Mouse (Mus musculus) hindbrain, embryonic 12.5 days (tissue): Measurements from ENCODE around the gene Ddb2. TPM values are rescaled to one million over a fixed set of nuclear protein-coding genes. Genes with fewer than 3 reads are reported as not detected.

Experiments used
- ATAC-seq: fragments of 200-750 bp; cut with Nextera tagmentation; 2 replicates; pipeline ENCODE4 v1.8.0; 2017; ENCODE audit warnings: moderate TSS enrichment; ENCODE audit not compliant: low FRiP score
- H3K27ac ChIP-seq: fragments of 300-500 bp; sonication (generic); 2 replicates; pipeline ENCODE4 v1.5.1; 2016; ENCODE audit warnings: mild to moderate bottlenecking
- H3K27me3 ChIP-seq: fragments of 300-500 bp; sonication (generic); 2 replicates; pipeline ENCODE4 v1.6.1; 2016; ENCODE audit warnings: mild to moderate bottlenecking
- H3K36me3 ChIP-seq: fragments of 300-500 bp; sonication (generic); 2 replicates; pipeline ENCODE4 v1.6.1; 2016; ENCODE audit warnings: mild to moderate bottlenecking
- H3K4me1 ChIP-seq: fragments of 300-500 bp; sonication (generic); 2 replicates; pipeline ENCODE4 v1.6.1; 2016
- H3K4me2 ChIP-seq: fragments of 300-500 bp; sonication (generic); replicated peaks from 2 replicates; pipeline ENCODE4 v1.6.1; 2016; ENCODE audit warnings: mild to moderate bottlenecking
- H3K4me3 ChIP-seq: fragments of 300-500 bp; sonication (generic); 2 replicates; pipeline ENCODE4 v1.5.1; 2016; ENCODE audit warnings: mild to moderate bottlenecking
- H3K9ac ChIP-seq: fragments of 300-500 bp; sonication (generic); 2 replicates; pipeline ENCODE4 v1.6.1; 2016; ENCODE audit warnings: mild to moderate bottlenecking, moderate library complexity
- H3K9me3 ChIP-seq: fragments of 300-500 bp; sonication (generic); replicated peaks from 2 replicates; pipeline ENCODE4 v1.6.1; 2016; ENCODE audit warnings: mild to moderate bottlenecking
- WGBS: fragments of 180-500 bp; shearing (Covaris S2); methylation state at CpG from one replicate; pipeline ENCODE4 v1.1.7; 2016; 5-methylcytosine and 5-hydroxymethylcytosine counted together
- polyA plus RNA-seq: library from polyadenylated mRNA; unstranded; fragments of >200 nt; fragmentation: Nextera tagmentation; extraction: Ambion mirVana; gene quantifications from 2 replicates; pipeline ENCODE4 v1.2.1, GENCODE M21; 2016

The Ddb2 gene
- polyA plus RNA-seq, 1 experiment from 2014 or later = 13.4 TPM

DNA sequence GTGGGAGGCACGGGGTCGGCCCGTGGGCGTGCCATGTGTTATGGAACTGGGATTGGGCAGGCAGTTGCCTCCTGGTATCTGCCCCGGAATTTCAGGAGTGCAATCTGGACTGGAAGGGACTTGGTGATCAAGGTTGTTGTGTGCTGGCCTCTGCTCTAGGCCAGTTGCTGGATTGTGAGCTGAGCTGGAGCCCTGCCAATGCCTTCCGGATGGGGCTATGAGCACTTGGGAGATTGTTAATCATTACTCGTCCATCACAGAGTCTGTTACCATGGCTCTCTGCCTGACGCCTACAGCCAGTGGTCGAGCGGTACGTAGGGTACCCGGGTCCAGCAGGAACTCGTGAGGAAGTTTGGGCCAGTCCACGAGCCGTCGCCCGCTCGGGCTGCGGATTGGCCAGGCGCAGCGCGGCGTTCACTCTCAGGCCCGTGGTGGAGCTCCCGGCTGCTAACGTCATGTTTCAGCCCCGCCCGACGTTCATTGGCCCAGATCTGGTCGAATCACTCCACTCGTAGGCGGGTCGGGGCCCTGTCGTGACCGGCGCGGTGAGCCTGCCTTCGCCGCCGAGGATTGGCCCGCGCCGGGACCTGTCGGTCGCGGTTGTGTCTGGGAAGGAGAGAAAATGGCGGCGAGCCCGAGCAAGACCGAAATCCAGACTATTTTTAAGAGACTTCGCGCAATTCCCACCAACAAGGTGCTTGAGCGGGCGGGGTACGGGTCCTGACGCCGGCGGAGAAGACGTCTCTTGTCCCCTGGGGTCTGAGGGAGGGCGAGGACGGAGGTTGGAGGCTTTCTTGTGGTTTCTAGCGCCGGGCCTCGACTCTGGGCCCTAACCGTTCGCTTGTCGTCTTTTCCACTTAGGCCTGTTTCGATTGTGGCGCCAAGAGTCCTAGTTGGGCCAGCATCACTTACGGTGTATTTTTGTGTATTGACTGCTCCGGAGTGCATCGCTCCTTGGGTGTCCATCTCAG, 28.2 kb upstream of the Ddb2 start, which contains the start of gene Arfgap2:
TSS of gene Arfgap2 (plus strand) at position 264 of the 971 bp plus-strand sequence.
- H3K9ac ChIP-seq = peak within 1 kb of the TSS; percentile 85
- WGBS = 2% methylated on average over 72 of the region's 72 CpGs
- H3K4me2 ChIP-seq = peak within 1 kb of the TSS; percentile 89
- H3K9me3 ChIP-seq = no peaks in the 10 kb centered on the region
- peaks cover 17% of the 10 kb centered on the region for H3K4me1 ChIP-seq
- peak; percentile 99 for ATAC-seq
- no peaks in the 10 kb centered on the region for H3K27me3 ChIP-seq
- peak within 1 kb of the TSS; percentile 83 for H3K4me3 ChIP-seq
- H3K36me3 ChIP-seq = peaks cover 30% of the 10 kb centered on the region
- H3K27ac ChIP-seq = peak within 1 kb of the TSS; percentile 97

DNA sequence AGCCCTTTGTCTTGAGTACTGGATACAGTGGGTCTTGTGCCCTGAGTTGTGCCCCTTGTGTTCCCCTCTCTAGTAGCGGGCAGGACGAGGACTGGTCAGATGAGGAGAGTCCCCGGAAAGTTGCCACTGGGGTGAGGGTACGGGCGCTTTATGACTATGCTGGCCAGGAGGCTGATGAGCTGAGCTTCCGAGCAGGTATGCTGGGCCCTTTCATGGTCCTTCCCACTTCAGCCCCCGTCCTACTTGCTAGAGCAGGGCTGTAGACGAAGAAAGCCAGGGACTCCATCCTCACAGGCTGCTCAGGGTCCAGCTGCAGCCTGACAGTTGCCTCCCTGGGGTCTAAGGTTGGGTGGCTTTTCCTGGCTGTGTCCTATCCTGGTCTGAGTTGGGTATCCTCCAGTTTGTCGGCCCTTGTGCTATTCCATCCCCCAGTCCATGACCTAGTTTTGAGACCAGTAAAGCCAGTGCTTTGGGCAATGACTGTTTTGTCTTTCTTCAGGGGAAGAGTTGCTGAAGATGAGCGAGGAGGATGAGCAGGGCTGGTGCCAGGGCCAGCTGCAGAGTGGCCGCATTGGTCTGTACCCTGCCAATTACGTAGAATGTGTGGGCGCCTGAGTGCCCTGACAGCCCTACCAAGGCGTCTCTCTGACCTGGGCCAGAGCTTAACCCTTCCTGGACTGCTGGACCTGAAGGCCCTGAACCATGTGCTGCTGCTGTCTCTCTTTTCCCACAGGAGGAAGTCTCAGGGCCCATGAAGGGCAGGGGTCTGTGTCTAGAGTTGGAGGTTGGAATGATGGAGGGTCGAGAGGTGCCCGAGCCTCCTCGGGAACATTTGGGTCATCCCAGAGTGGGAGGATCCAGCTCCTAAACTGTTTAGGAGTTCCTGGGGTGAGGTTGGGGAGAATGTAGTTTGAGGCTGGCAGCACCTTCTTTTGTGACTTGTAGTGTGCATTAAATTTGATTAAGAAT, 27.2 kb upstream of the Ddb2 start:
- Histone ChIP-seq H3K36me3 (peaks cover 20% of the 10 kb centered on the region), H3K4me1 (peaks cover 17% of the 10 kb centered on the region), H3K27me3 (no peaks in the 10 kb centered on the region), H3K9ac (peak overlapping the region; percentile 68), H3K27ac (peak overlapping the region; percentile 97), H3K4me3 (peak overlapping the region; percentile 83), H3K4me2 (peak overlapping the region; percentile 89), H3K9me3 (no peaks in the 10 kb centered on the region)
- peak; percentile 13 for ATAC-seq
- 90% methylated on average over 17 of the region's 17 CpGs for WGBS

DNA sequence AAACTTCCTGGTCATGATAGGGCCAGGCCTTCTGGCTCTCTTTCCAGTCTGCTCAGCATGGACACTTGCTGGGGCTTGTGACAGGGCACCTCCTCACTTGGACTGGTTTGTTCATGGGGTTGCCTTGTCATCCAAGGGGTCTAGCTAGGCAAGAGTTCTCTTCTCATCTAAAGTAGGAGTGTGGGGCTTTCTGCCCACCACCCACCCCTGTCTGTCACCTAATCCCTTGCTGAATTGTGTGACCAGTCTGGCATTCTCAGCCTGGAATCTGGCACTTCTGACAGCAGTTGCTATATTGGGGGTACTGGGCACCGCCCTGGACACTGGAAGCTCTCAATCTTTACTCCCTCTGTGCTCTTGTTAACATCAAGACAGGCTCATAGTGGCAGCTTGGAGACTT, 22.7 kb upstream of the Ddb2 start:
- Histone ChIP-seq H3K36me3 (no peaks in the 10 kb centered on the region), H3K27me3 (peaks cover 19% of the 10 kb centered on the region), H3K4me1 (peaks cover 45% of the 10 kb centered on the region), H3K9ac (no peak overlapping the region), H3K4me2 (no peak overlapping the region), H3K27ac (no peak overlapping the region), H3K9me3 (no peaks in the 10 kb centered on the region), H3K4me3 (no peak overlapping the region)
- WGBS = 90% methylated on average over 1 of the region's 1 CpGs
- no peak for ATAC-seq

DNA sequence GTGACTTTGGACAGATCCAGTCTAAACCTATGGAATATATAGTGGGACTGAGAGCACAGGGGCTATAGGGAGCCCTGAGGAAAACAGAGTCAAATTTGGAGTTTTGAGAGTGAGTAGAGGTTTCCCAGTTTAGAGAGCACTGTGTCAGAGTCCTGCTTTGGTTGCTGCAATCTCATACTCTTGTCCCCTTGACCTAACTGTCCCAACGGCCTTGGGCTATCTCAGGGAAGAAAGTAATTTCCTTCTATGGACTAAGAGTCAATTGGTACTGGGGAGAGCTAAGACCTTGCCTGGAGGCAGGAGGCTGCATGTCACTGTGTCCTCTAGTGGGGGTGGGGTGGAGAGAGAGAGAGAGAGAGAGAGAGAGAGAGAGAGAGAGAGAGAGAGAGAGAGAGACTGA, 22.0 kb upstream of the Ddb2 start:
- no peaks in the 10 kb centered on the region for H3K9me3 ChIP-seq
- WGBS = 81% methylated on average over 1 of the region's 1 CpGs
- no peak overlapping the region for H3K4me3 ChIP-seq
- H3K27me3 ChIP-seq = peaks cover 25% of the 10 kb centered on the region
- no peak overlapping the region for H3K9ac ChIP-seq
- H3K36me3 ChIP-seq = no peaks in the 10 kb centered on the region
- no peak for ATAC-seq
- H3K4me2 ChIP-seq = no peak overlapping the region
- peaks cover 39% of the 10 kb centered on the region for H3K4me1 ChIP-seq
- H3K27ac ChIP-seq = no peak overlapping the region

DNA sequence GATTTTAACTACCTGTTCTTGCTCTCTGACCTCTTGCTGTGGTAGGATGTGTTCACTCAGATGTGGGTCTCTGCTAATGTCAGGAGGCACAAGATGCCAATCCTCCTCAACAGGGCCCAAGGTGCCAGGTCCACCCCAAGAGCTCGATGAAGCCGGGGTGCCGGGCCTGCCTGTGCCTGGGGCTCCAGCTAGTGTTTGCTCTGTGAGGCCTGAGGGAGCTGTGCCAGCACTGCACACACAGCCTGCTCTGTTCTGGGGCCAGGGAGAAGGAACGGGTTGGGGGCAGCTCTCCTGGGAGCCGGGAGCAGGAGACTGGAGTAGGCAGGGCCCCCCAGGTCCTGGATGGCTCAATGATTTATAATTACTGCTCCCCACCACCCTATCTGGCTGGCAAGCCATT, 21.3 kb upstream of the Ddb2 start:
- H3K9ac ChIP-seq = peak overlapping the region; percentile 67; the same call in 1 of the 2 replicates
- peaks cover 39% of the 10 kb centered on the region for H3K4me1 ChIP-seq
- ATAC-seq = no peak

DNA sequence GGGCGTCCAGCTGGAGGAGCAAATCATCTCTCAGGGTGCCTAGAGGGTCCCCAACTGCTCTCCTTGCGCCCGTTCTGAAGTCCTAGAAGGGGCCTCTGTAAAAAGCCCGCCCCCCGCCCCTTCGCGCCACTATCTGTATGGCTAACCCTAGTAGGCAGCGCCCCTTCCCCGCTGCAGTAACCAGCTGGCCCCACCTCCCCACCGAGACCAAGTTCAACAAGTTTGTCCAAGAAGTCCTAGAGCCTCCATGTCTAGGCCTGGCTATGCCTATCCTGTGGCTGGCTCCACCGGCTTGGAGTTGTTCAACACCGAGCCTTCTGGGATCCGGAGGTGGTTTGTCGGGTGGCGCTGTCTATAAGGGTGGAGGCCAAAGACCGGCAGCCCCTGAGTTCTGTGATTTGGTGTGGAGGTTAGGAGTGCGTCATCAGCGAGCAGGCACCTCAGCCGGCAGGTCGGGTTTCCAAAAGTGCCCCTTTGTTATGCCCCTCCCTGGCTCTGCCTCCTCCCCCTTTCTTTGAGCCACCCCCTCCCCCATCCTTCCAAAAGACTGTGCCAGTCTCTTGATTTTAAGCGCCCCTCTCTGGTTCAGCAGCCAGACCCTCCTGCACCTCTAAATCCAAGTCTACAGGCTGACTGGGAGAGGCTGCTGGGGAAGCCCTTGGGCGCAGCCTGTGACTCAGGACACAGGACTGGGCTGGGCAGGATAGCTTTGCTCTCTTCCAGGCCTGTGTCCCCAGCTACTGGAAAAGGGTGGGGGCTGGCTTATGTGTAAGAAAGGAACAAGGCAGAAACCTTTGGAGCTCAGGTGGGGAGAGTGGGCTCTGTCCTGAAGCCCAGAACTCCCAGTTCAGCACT, 20.6 kb upstream of the Ddb2 start:
- Histone ChIP-seq H3K27ac (peak overlapping the region; percentile 60; the same call in 1 of the 2 replicates), H3K36me3 (no peaks in the 10 kb centered on the region), H3K9me3 (no peaks in the 10 kb centered on the region), H3K4me3 (peak overlapping the region; percentile 59), H3K9ac (peak overlapping the region; percentile 67), H3K4me1 (peaks cover 39% of the 10 kb centered on the region), H3K27me3 (peaks cover 34% of the 10 kb centered on the region), H3K4me2 (peak overlapping the region; percentile 99)
- 2% methylated on average over 22 of the region's 22 CpGs for WGBS
- ATAC-seq = peak; percentile 64

More for the DNA sequence above, 21.3 kb upstream of the Ddb2 start:
- 70% methylated on average over 5 of the region's 5 CpGs for WGBS
- no peaks in the 10 kb centered on the region for H3K9me3 ChIP-seq
- H3K27me3 ChIP-seq = peaks cover 28% of the 10 kb centered on the region
- peak overlapping the region; percentile 99 for H3K4me2 ChIP-seq
- no peaks in the 10 kb centered on the region for H3K36me3 ChIP-seq
- H3K4me3 ChIP-seq = peak overlapping the region; percentile 59; the same call in 1 of the 2 replicates
- peak overlapping the region; percentile 24; the same call in 1 of the 2 replicates for H3K27ac ChIP-seq

DNA sequence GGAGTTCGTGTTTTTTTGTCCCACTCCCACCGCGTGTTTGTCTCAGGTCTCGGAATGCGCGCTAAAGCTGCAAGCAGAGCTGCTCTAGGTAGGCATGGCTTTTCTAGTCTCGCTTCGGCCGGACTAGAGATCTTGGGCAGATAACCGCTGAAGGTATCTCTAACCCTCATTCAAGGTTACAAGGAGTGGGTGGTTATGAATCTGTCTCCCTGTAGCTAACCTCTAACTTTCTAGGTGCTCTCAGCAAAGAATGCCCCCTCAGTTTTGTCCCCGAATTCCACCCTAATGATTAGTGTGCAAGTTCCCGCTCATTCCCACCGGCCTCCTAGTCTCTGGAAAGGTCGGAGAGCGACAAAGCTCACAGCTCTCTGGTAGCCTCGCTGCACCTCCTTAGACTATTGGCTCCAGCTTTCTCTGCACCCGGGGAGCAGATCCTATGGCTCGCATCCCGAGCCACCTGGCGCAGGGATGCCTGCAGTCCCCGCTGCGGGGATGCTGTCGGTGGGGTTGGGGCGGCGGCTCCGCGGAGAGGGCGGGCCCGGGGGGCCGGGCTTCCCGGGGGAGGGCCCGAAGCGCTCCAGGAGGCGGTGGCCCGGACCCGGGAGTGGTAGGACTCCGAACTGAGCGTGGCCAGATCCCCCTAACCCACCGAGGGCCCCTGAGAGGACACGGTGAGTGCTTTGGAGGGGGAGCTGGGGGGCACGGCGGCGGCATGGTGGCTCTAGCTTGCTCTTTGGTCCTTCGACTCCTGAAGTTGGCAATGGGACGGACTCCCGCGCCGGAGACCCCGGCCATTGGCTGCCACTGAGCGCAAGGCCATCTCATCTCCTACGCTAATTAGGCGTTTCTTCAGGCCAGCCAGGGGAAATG, 19.7 kb upstream of the Ddb2 start:
- Histone ChIP-seq H3K9me3 (no peaks in the 10 kb centered on the region), H3K4me1 (peaks cover 39% of the 10 kb centered on the region), H3K4me2 (peak overlapping the region; percentile 99), H3K4me3 (peak overlapping the region; percentile 59), H3K27ac (peak overlapping the region; percentile 60), H3K9ac (peak overlapping the region; percentile 67), H3K27me3 (peaks cover 36% of the 10 kb centered on the region), H3K36me3 (no peaks in the 10 kb centered on the region)
- WGBS = 0% methylated on average over 52 of the region's 52 CpGs
- peak; percentile 57 for ATAC-seq

DNA sequence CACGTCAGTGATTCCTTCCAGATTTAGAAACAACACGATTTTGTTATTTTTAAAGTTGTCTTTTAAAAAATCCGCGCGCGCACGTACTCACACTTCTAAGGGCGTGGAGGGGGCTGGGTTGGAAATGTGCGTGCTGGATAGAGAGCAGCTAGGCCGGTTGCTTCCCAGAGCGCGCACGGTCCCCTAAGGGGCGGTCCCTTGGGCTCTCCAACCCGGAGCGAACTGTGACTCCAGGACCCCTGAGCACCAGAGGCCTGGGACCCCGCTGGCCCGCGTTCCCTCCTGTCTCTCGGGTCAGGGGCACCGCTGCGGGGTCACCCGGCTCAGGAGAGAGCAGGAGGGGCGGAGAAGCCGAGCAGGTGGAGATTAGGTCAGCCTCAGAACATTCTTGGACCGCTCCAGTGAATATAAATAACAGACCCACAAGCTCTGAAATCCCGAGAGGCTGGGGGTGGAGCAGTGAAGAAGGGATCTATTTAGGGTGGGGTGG, 18.9 kb upstream of the Ddb2 start, which contains the start of gene Pacsin3:
TSS of gene Pacsin3 (plus strand) at position 294 of the 490 bp plus-strand sequence.
- peaks cover 36% of the 10 kb centered on the region for H3K27me3 ChIP-seq
- WGBS = under 1% methylated on average over 27 of the region's 27 CpGs
- no peaks in the 10 kb centered on the region for H3K9me3 ChIP-seq
- peak within 1 kb of the TSS; percentile 60 for H3K27ac ChIP-seq
- 0 out of 2 replicates have a peak, but pooled peaks have one; percentile 20 for ATAC-seq
- H3K9ac ChIP-seq = peak within 1 kb of the TSS; percentile 67
- peak within 1 kb of the TSS; percentile 99 for H3K4me2 ChIP-seq
- no peaks in the 10 kb centered on the region for H3K36me3 ChIP-seq
- peak within 1 kb of the TSS; percentile 59 for H3K4me3 ChIP-seq
- H3K4me1 ChIP-seq = peaks cover 39% of the 10 kb centered on the region

DNA sequence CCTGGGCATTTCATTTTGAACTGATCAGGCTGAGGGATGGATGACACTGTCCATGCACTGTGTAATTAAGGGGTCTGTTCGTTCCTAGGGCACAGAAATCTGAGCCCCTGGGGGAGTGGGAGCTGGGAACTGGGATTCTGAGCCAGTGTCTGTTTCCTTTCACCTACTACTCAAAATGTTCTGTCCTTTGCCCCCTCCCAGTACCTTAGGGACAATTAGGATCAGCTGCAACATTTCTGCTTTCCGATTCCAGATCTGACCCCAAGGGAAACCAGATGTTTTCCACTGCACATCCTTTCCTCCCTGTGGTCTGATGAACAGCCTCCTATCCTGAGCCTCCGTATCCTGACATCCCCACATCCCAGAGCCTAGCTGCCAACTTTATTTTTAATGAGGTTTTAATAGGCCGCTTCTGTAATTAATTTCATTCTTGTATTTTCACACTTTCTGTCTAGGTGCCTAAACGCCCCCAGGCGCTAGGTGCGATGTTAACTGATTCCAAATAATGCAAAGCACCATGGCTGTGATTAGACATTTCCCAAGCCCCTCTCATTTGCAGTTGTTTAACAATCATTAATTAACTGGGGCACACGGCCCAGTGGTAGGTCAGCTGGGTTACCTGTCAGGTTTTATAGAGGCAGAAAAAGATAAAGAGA, 18.1 kb upstream of the Ddb2 start:
- Histone ChIP-seq H3K27ac (no peak overlapping the region), H3K4me1 (peaks cover 39% of the 10 kb centered on the region), H3K9me3 (no peaks in the 10 kb centered on the region), H3K4me3 (no peak overlapping the region), H3K4me2 (peak overlapping the region; percentile 99; the same call in 1 of the 2 replicates), H3K27me3 (peaks cover 36% of the 10 kb centered on the region), H3K9ac (no peak overlapping the region), H3K36me3 (no peaks in the 10 kb centered on the region)
- ATAC-seq = 0 out of 2 replicates have a peak, but pooled peaks have one; percentile 14
- WGBS = 22% methylated on average over 8 of the region's 8 CpGs

DNA sequence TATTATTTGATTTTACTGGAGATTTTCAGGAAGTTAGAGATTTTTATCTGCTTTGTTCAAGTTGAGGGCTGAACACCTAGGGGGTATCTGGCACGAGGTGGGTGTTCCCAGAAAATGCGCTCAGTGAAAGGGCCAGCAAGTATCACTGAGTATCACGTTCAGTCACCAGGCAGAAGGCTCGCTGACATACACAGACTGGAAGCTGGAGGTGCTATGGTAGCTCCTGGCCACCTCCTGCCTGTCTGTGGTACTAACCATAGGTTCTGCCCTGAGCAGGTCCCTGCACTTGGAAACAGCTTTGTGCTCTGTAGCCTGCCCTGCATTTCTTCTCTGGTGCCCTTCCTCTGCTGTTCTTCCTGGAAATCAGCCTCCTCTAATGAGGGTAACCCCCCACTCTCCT, 15.7 kb upstream of the Ddb2 start:
- Histone ChIP-seq H3K27me3 (peaks cover 36% of the 10 kb centered on the region), H3K4me2 (no peak overlapping the region), H3K9me3 (no peaks in the 10 kb centered on the region), H3K4me1 (peaks cover 30% of the 10 kb centered on the region), H3K27ac (no peak overlapping the region), H3K36me3 (no peaks in the 10 kb centered on the region), H3K4me3 (no peak overlapping the region), H3K9ac (no peak overlapping the region)
- no peak for ATAC-seq
- WGBS = 66% methylated on average over 4 of the region's 4 CpGs
